Mouse (Mus musculus) urinary bladder, adult 18-20 months (tissue): ENCODE results near the gene Mettl27.

Experiments
- DNase-seq, 2 experiments: peaks; one replicate each; pipeline ENCODE4 v3.0.0; 2022; ENCODE audit warnings: low spot score in 2 of 2, mixed read lengths in 2 of 2

The Mettl27 gene

DNA sequence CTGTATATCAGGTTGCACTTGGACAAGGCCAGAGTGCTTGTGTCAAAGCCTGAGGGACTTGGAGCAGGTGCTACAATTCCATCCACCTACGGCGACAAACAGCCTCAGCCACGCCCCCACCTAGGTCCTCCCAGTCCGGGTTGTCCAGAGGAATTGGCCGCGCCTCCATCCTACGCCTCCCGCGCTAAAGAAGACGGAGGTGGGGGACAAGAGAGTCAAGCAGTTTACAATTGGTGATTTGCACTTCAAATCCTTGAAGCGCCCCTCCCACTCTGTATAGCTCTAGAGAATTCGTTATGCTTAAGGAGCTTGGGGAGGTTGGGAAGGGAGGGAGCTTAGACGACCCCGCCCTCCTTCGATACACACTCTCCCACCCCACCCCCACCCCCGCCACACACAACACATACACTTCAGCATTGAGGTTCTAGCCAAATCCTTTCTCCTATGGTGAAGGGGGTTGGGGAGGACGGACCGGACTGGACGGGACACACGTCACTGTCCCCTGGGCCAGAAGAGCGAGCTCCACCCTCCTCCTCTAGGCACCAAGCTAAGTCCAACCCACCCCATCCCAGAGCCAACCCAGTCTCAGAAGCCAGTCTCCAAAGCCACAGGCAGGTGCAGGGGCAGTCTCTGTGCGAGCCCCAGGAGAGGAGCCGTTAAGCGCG, 53.6 kb downstream of the Mettl27 start, which contains the start of gene Cldn3:
TSS of gene Cldn3 (plus strand) at position 582 of the 665 bp plus-strand sequence.
- no peak for DNase-seq

DNA sequence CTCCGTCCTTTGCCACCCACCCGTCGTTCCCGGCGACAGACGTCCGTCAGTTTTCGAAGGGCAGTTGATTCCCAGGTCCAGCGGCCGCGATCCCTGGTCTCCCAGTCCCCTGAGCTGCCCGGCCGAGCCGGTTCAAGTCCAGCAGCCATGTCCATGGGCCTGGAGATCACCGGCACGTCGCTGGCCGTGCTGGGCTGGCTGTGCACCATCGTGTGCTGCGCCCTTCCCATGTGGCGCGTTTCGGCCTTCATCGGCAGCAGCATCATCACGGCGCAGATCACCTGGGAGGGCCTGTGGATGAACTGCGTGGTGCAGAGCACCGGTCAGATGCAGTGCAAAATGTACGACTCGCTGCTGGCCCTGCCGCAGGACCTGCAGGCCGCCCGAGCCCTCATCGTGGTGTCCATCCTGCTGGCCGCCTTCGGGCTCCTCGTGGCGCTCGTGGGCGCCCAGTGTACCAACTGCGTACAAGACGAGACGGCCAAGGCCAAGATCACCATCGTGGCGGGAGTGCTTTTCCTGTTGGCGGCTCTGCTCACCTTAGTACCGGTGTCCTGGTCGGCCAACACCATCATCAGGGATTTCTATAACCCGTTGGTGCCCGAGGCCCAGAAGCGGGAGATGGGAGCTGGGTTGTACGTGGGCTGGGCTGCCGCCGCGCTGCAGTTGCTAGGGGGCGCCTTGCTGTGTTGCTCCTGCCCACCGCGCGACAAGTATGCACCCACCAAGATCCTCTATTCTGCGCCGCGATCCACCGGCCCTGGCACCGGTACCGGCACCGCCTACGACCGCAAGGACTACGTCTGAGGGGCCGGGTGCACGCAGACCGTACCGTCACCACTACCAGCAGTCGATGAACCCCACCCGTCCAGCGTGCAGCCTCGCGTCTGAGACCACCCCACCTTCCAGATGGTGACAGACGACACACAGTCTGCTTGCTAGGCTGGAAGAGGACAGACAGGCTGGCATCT, 54.4 kb downstream of the Mettl27 start:
- DNase-seq, result no peak

DNA sequence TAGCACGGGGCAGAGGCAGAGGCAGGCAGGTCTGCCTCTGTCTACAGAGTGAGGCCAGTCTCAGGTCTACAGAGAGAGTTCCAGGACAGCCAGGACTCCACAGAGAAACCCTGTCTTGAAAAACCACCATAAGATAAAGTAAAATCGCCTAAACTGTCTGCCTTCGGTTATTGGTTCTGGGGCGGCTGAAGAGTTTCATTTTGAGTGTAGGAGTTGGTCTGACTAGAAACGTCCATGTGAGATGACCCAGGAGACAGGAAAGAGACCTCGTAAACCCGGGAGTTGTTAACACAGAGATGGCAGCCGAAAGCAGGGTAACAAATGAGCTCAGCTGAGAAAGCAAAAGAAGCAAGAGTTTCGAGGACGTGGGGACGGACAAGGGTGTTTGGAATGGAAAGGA, 57.0 kb downstream of the Mettl27 start:
- no peak for DNase-seq

DNA sequence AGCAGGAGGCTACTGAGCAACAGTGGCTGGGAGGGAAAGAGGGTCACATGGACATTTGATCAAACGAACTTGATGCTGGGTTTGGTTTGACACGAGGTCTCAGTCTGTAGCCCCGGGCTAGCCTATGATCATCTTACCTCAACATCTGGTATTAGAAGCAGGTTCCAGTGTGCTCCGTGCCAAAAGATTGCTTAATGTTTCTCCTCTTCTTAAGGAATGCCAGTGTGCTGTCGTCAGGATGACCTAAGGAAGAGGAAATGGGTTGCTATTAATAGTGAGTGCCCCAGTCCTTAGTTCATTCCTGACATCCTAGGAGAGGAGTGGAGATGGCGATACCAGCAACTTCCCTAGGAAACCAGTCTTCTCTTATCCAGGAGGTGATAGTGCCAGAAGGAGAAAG, 57.6 kb downstream of the Mettl27 start:
- no peak for DNase-seq
